Mouse (Mus musculus): Measurements from ENCODE around the gene Cryzl1.

- no peak for TF ChIP-seq POLR2A (IDR thresholded peaks at IDR 0.05; ENCODE audit: control insufficient read depth in 1 of 2, insufficient read depth in 1 of 2, low read depth in 1 of 2, low read length in 2 of 2, poor library complexity in 1 of 2)
- TF ChIP-seq MAX (IDR thresholded peaks at IDR 0.05; ENCODE audit: low read length), result no peak
- TF ChIP-seq MAFK (IDR thresholded peaks at IDR 0.05; ENCODE audit: borderline replicate concordance, low read depth, low read length), result no peak
- no peak for TF ChIP-seq EP300 (IDR thresholded peaks at IDR 0.05; ENCODE audit: low read depth in 1 of 2, low read length in 2 of 2)
- no peak for TF ChIP-seq BHLHE40 (IDR thresholded peaks at IDR 0.05; ENCODE audit: borderline replicate concordance, low read depth, low read length)
- no peak for TF ChIP-seq MAZ (IDR thresholded peaks at IDR 0.05; ENCODE audit: low read depth, low read length)
- TF ChIP-seq CTCF (IDR thresholded peaks at IDR 0.05 in 2 of 3, conservative IDR thresholded peaks at IDR 0.05 in 1 of 3; ENCODE audit: control insufficient read depth in 1 of 3, insufficient read depth in 1 of 3, low read depth in 2 of 3, low read length in 3 of 3, poor library complexity in 1 of 3, severe bottlenecking in 1 of 3), result no peak
- no peak for TF ChIP-seq TBP (IDR thresholded peaks at IDR 0.05; ENCODE audit: low read depth, low read length)
- TF ChIP-seq MEF2A (IDR thresholded peaks at IDR 0.05; ENCODE audit: extremely low read depth, insufficient replicate concordance, low read depth, low read length, poor library complexity, severe bottlenecking), result no peak
- no peak for TF ChIP-seq USF1 (IDR thresholded peaks at IDR 0.05; ENCODE audit: low read depth, low read length)
- TF ChIP-seq CHD1 (IDR thresholded peaks at IDR 0.05; ENCODE audit: low read depth, low read length), result no peak
Observed at GRCm38 (mm10) chr16:91649246-91649645, 79.5 kb downstream of the Cryzl1 start.

Measured in MEL (cell line).